Mouse (Mus musculus) urinary bladder, postnatal 10 days (tissue): Measurements from ENCODE around the gene Epop.

ENCODE experiments used
- DNase-seq: peaks from one replicate; pipeline ENCODE4 v3.0.0; 2022; ENCODE audit warnings: low spot score

Gene Epop

GRCm38 (mm10) chr11:97629576-97629975, at the start of gene Epop:
Gene Epop, minus strand, starts transcription at chr11:97629702.
- peak; percentile 63 for DNase-seq

- no peak for DNase-seq
Observed at GRCm38 (mm10) chr11:97678301-97678700, 48.8 kb upstream of the Epop start.

- DNase-seq = no peak
Observed at GRCm38 (mm10) chr11:97677842-97678241, 48.3 kb upstream of the Epop start.

GRCm38 (mm10) chr11:97677381-97677780, 47.9 kb upstream of the Epop start:
- no peak for DNase-seq

- DNase-seq = no peak
Observed at GRCm38 (mm10) chr11:97676050-97676754, 46.7 kb upstream of the Epop start.

- no peak for DNase-seq
Observed at GRCm38 (mm10) chr11:97673148-97673547, 43.6 kb upstream of the Epop start.

GRCm38 (mm10) chr11:97671177-97671527, 41.6 kb upstream of the Epop start:
- DNase-seq = no peak

GRCm38 (mm10) chr11:97670234-97671176, 41.0 kb upstream of the Epop start:
- DNase-seq = no peak

- no peak for DNase-seq
Observed at GRCm38 (mm10) chr11:97669829-97670228, 40.3 kb upstream of the Epop start.

- DNase-seq = no peak
Observed at GRCm38 (mm10) chr11:97669268-97669667, 39.8 kb upstream of the Epop start.

GRCm38 (mm10) chr11:97668160-97668559, 38.7 kb upstream of the Epop start:
- DNase-seq = no peak

GRCm38 (mm10) chr11:97666794-97667193, 37.3 kb upstream of the Epop start:
- DNase-seq = no peak

- DNase-seq = no peak
Observed at GRCm38 (mm10) chr11:97666221-97666620, 36.7 kb upstream of the Epop start.

- no peak for DNase-seq
Observed at GRCm38 (mm10) chr11:97665431-97665830, 35.9 kb upstream of the Epop start.

- no peak for DNase-seq
Observed at GRCm38 (mm10) chr11:97664771-97665240, 35.3 kb upstream of the Epop start.

- DNase-seq = no peak
Observed at GRCm38 (mm10) chr11:97664339-97664665, 34.8 kb upstream of the Epop start.

- no peak for DNase-seq
Observed at GRCm38 (mm10) chr11:97663528-97664338, 34.2 kb upstream of the Epop start.

GRCm38 (mm10) chr11:97662893-97663527, 33.5 kb upstream of the Epop start, which contains the start of gene Mllt6:
Gene Mllt6, plus strand, starts transcription at chr11:97663414.
- peak; percentile 35 for DNase-seq

- DNase-seq = no peak
Observed at GRCm38 (mm10) chr11:97662207-97662892, 32.8 kb upstream of the Epop start.

- no peak for DNase-seq
Observed at GRCm38 (mm10) chr11:97661648-97662133, 32.2 kb upstream of the Epop start.
